Mouse (Mus musculus): ENCODE results near the gene Gk5.

- TF ChIP-seq CTCF (IDR thresholded peaks at IDR 0.05; ENCODE audit: control insufficient read depth, insufficient read depth, low read length) (peak; percentile 22; the same call in 1 of the 2 replicates), POLR2A (IDR thresholded peaks at IDR 0.05; ENCODE audit: borderline replicate concordance, control insufficient read depth, low read depth, low read length) (peak; percentile 70; the same call in 1 of the 2 replicates)
Measured at GRCm38 (mm10) chr9:96195885-96196622, 76.9 kb downstream of the Gk5 start, which contains the start of gene Tfdp2.

Data from bone marrow, adult 2 months (tissue).